In the genomic region with DNA sequence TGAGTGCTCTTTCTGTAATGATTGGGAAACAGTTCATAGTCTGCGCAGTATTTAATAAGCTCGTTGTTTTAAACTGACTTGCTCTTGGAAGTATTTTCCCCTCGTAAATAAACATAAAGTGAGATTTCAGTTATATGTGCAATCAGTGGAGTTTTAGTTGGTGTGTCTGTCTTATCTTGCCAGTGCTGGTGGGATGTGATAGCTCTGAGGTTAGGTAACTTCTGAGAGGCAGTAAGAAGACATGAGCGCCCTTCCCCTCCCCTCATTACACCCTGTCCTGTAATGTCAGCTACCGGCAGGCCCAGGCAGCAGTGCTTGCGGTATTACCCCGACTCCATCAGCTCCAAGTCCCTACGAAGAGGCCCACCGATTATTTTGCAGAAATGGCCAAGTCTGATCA, we compare ENCODE assay signal across 9 mouse cellular contexts. TPM values are rescaled to one million over a fixed set of nuclear protein-coding genes. Genes with fewer than 3 reads are reported as not detected.
DNase-seq lines count a peak whose midpoint lies in the region; ATAC-seq and TF ChIP-seq lines count a peak whose summit lies in the region.
"Had no signal": no experiment of that assay in that cellular context is flagged by ENCODE, and none has a peak within 500 bp of the region (broad histone marks: within the 10 kb centered on the region; RNA-seq: fewer than 3 reads in every experiment).

No protein-coding gene starts in this region.

- H3K4me3 ChIP-seq in kidney, embryonic 14.5 days (ENCODE audit: low read length) = peak overlapping the region; percentile 68
- H3K4me3 ChIP-seq in embryonic facial prominence, embryonic 10.5 days = peak overlapping the region; percentile 87
- H3K4me3 ChIP-seq in intestine, embryonic 15.5 days (replicated peaks) = peak overlapping the region; percentile 84
- peak overlapping the region; percentile 66 for H3K4me3 ChIP-seq in midbrain, embryonic 14.5 days (replicated peaks; ENCODE audit: low read depth, low read length)
- H3K4me3 ChIP-seq in cerebellum, adult 2 months (replicated peaks; ENCODE audit: insufficient read depth, low read depth, low read length) = no peak overlapping the region

- no peak for TF ChIP-seq CTCF in cerebellum, adult 2 months (IDR thresholded peaks at IDR 0.05; ENCODE audit: borderline replicate concordance, insufficient read depth, low read depth, low read length)

- peaks cover 39% of the 10 kb centered on the region for H3K36me3 ChIP-seq in kidney, embryonic 14.5 days (ENCODE audit: control insufficient read depth, insufficient read depth, low read length)
- peaks cover 42% of the 10 kb centered on the region for H3K36me3 ChIP-seq in embryonic facial prominence, embryonic 10.5 days (replicated peaks)
- H3K36me3 ChIP-seq in intestine, embryonic 15.5 days = peaks cover 28% of the 10 kb centered on the region
- peaks cover 38% of the 10 kb centered on the region for H3K36me3 ChIP-seq in midbrain, embryonic 14.5 days (ENCODE audit: control insufficient read depth, insufficient read depth, low read length)

- no peak for DNase-seq in kidney, postnatal 25 days
- no peak for DNase-seq in embryonic facial prominence, embryonic 10.5 days (ENCODE audit: low spot score)
- no peak for DNase-seq in midbrain, embryonic 14.5 days
- no peak for DNase-seq in urinary bladder, postnatal 36 days (ENCODE audit: low spot score in 2 of 2)
- no peak for DNase-seq in cerebellum, adult 2 months
- DNase-seq in adrenal gland, adult 8-10 months = no peak

- WGBS in kidney, embryonic 14.5 days = 84% methylated on average over 9 of the region's 9 CpGs
- WGBS in embryonic facial prominence, embryonic 10.5 days = 89% methylated on average over 9 of the region's 9 CpGs
- 85% methylated on average over 9 of the region's 9 CpGs for WGBS in intestine, embryonic 15.5 days
- 90% methylated on average over 9 of the region's 9 CpGs for WGBS in midbrain, embryonic 14.5 days
- 84% methylated on average over 9 of the region's 9 CpGs for WGBS in cerebellum, adult 2 months

- peak overlapping the region; percentile 85 for H3K4me2 ChIP-seq in kidney, embryonic 14.5 days (replicated peaks; ENCODE audit: low read depth, low read length)
- H3K4me2 ChIP-seq in intestine, embryonic 15.5 days (replicated peaks) = peak overlapping the region; percentile 85
- H3K4me2 ChIP-seq in midbrain, embryonic 14.5 days (ENCODE audit: low read length) = peak overlapping the region; percentile 81

- ATAC-seq in kidney, embryonic 14.5 days (ENCODE audit: low FRiP score, low TSS enrichment) = no peak
- ATAC-seq in intestine, embryonic 15.5 days = no peak
- ATAC-seq in midbrain, embryonic 14.5 days (ENCODE audit: low FRiP score, low TSS enrichment) = no peak

- 0 out of 2 replicates have a peak, but pooled peaks cover 4% of the 10 kb centered on the region for H3K9me3 ChIP-seq in kidney, embryonic 14.5 days (ENCODE audit: control insufficient read depth, low read length)
- peaks cover 16% of the 10 kb centered on the region; the same call in 1 of the 2 replicates for H3K9me3 ChIP-seq in embryonic facial prominence, embryonic 10.5 days
- H3K9me3 ChIP-seq in intestine, embryonic 15.5 days = no peaks in the 10 kb centered on the region
- H3K9me3 ChIP-seq in midbrain, embryonic 14.5 days (ENCODE audit: control insufficient read depth, low read length) = peaks cover 4% of the 10 kb centered on the region

- no peak for TF ChIP-seq POLR2A in cerebellum, adult 2 months (IDR thresholded peaks at IDR 0.05; ENCODE audit: borderline replicate concordance, insufficient read depth, low read length)

- H3K9ac ChIP-seq in kidney, embryonic 14.5 days (ENCODE audit: low read depth, low read length) = peak overlapping the region; percentile 63; the same call in 1 of the 2 replicates
- peak overlapping the region; percentile 74; the same call in 1 of the 2 replicates for H3K9ac ChIP-seq in intestine, embryonic 15.5 days
- peak overlapping the region; percentile 60 for H3K9ac ChIP-seq in midbrain, embryonic 14.5 days (replicated peaks; ENCODE audit: low read length)

- H3K4me1 ChIP-seq in kidney, embryonic 14.5 days (ENCODE audit: control insufficient read depth, insufficient read depth, low read length) = peaks cover 5% of the 10 kb centered on the region; the same call in 1 of the 2 replicates
- H3K4me1 ChIP-seq in embryonic facial prominence, embryonic 10.5 days = peaks cover 10% of the 10 kb centered on the region
- H3K4me1 ChIP-seq in intestine, embryonic 15.5 days (replicated peaks) = peaks cover 7% of the 10 kb centered on the region; the same call in 1 of the 2 replicates
- peaks cover 6% of the 10 kb centered on the region for H3K4me1 ChIP-seq in midbrain, embryonic 14.5 days (ENCODE audit: control insufficient read depth, insufficient read depth, low read length)
- H3K4me1 ChIP-seq in cerebellum, adult 2 months (ENCODE audit: control insufficient read depth, insufficient read depth, low read length) = 0 out of 2 replicates have a peak, but pooled peaks cover 3% of the 10 kb centered on the region

- H3K27me3 ChIP-seq in kidney, embryonic 14.5 days (ENCODE audit: control insufficient read depth, insufficient read depth, low read length) = no peaks in the 10 kb centered on the region
- H3K27me3 ChIP-seq in embryonic facial prominence, embryonic 10.5 days (replicated peaks; ENCODE audit: low read depth, poor library complexity, severe bottlenecking) = no peaks in the 10 kb centered on the region
- no peaks in the 10 kb centered on the region for H3K27me3 ChIP-seq in intestine, embryonic 15.5 days (replicated peaks)
- H3K27me3 ChIP-seq in midbrain, embryonic 14.5 days (ENCODE audit: control insufficient read depth, insufficient read depth, low read length) = no peaks in the 10 kb centered on the region
- no peaks in the 10 kb centered on the region for H3K27me3 ChIP-seq in cerebellum, adult 2 months (ENCODE audit: control insufficient read depth, insufficient read depth, low read length)

- no peak overlapping the region for H3K27ac ChIP-seq in kidney, embryonic 14.5 days (ENCODE audit: low read depth, low read length)
- H3K27ac ChIP-seq in embryonic facial prominence, embryonic 10.5 days (replicated peaks) = no peak overlapping the region
- H3K27ac ChIP-seq in intestine, embryonic 15.5 days = no peak overlapping the region
- H3K27ac ChIP-seq in midbrain, embryonic 14.5 days (replicated peaks; ENCODE audit: low read depth, low read length) = no peak overlapping the region
- H3K27ac ChIP-seq in cerebellum, adult 2 months (ENCODE audit: insufficient read depth, low read length) = no peak overlapping the region

RNA-seq across cellular contexts. Expression of a gene that starts 1.2 kb away (rescaled TPM):
- polyA plus RNA-seq in kidney, embryonic 14.5 days (2014; fragmentation: Nextera tagmentation; extraction: Ambion mirVana) = 199 and 222 TPM in 2 replicates
- polyA plus RNA-seq in embryonic facial prominence, embryonic 10.5 days (2016; fragmentation: Nextera tagmentation; extraction: Ambion mirVana) = 191 and 209 TPM in 2 replicates
- 125 and 144 TPM in 2 replicates for polyA plus RNA-seq in intestine, embryonic 15.5 days (2015; fragmentation: Nextera tagmentation; extraction: Ambion mirVana)
- 106 and 117 TPM in 2 replicates for polyA plus RNA-seq in midbrain, embryonic 14.5 days (2014; fragmentation: Nextera tagmentation; extraction: Ambion mirVana)
- 61.9 and 64.0 TPM in 2 replicates for polyA plus RNA-seq in cerebellum, adult 2 months (2012; rRNA removed)
- 10 to 100 TPM; 69.8 to 83.0 (median 76.6) TPM for total RNA-seq in adrenal gland, adult 8-10 months (2022)

RNA-seq across cellular contexts. Expression of a gene that starts 1.2 kb away (rescaled TPM):
- 0.08 and 0.17 TPM in 2 replicates for polyA plus RNA-seq in kidney, embryonic 14.5 days (2014; fragmentation: Nextera tagmentation; extraction: Ambion mirVana)
- polyA plus RNA-seq in embryonic facial prominence, embryonic 10.5 days (2016; fragmentation: Nextera tagmentation; extraction: Ambion mirVana) = 0.39 and 0.49 TPM in 2 replicates
- 0.55 and 0.58 TPM in 2 replicates for polyA plus RNA-seq in intestine, embryonic 15.5 days (2015; fragmentation: Nextera tagmentation; extraction: Ambion mirVana)
- polyA plus RNA-seq in midbrain, embryonic 14.5 days (2014; fragmentation: Nextera tagmentation; extraction: Ambion mirVana) = 1.3 and 1.8 TPM in 2 replicates
- 0.27 and 0.36 TPM in 2 replicates for polyA plus RNA-seq in cerebellum, adult 2 months (2012; rRNA removed)
- under 1 TPM in 2 of 4 experiments, not detected in 2; 0.06 to 0.22 TPM for total RNA-seq in adrenal gland, adult 8-10 months (2022)

RNA-seq across cellular contexts. Expression of a gene that starts 37.0 kb away (rescaled TPM):
- not detected in 2 replicates for polyA plus RNA-seq in kidney, embryonic 14.5 days (2014; fragmentation: Nextera tagmentation; extraction: Ambion mirVana)
- not detected in 2 replicates for polyA plus RNA-seq in embryonic facial prominence, embryonic 10.5 days (2016; fragmentation: Nextera tagmentation; extraction: Ambion mirVana)
- polyA plus RNA-seq in intestine, embryonic 15.5 days (2015; fragmentation: Nextera tagmentation; extraction: Ambion mirVana) = not detected in 2 replicates
- polyA plus RNA-seq in midbrain, embryonic 14.5 days (2014; fragmentation: Nextera tagmentation; extraction: Ambion mirVana) = not detected in 2 replicates
- polyA plus RNA-seq in cerebellum, adult 2 months (2012; rRNA removed) = not detected in 2 replicates
- not detected for total RNA-seq in adrenal gland, adult 8-10 months (2022)
- polyA plus RNA-seq: Patski had no signal
